Mouse (Mus musculus): ENCODE measurements at regions not wholly inside any gene's neighbourhood (a gene's known extent, or its start where the extent isn't known, plus 50 kb on each side); places are given as distances from the start of the nearest gene placed in this dataset.

DNA sequence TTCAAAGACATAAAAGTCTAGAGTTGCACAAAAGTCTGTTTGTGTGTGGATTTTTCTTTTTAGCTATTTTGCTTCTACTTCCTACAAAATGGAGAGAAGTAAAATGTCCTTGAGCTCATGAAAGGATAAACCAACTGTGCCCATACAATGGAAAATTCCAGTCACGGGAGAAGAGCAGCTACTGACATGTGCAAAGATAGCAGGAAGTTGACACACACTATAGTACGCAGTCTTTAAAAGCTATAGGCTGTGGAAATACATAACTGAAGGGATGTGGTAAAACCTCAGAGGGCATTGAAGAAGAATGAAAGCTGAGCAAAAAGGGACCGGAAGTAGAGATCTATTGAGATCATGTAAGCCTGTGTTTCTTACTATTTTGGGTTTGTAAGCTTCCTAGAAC is 735.1 kb downstream of the Kcnj2 start:
- Histone ChIP-seq H3K9me3 (replicated peaks) (no peaks in the 10 kb centered on the region), H3K27ac (replicated peaks) (no peak overlapping the region), H3K9ac (replicated peaks) (no peak overlapping the region), H3K4me2 (no peak overlapping the region), H3K27me3 (replicated peaks) (no peaks in the 10 kb centered on the region), H3K4me3 (replicated peaks) (no peak overlapping the region), H3K36me3 (no peaks in the 10 kb centered on the region), H3K4me1 (no peaks in the 10 kb centered on the region)
- no peak for ATAC-seq (ENCODE audit: low FRiP score)
- 82% methylated on average over 3 of the region's 3 CpGs for WGBS

DNA sequence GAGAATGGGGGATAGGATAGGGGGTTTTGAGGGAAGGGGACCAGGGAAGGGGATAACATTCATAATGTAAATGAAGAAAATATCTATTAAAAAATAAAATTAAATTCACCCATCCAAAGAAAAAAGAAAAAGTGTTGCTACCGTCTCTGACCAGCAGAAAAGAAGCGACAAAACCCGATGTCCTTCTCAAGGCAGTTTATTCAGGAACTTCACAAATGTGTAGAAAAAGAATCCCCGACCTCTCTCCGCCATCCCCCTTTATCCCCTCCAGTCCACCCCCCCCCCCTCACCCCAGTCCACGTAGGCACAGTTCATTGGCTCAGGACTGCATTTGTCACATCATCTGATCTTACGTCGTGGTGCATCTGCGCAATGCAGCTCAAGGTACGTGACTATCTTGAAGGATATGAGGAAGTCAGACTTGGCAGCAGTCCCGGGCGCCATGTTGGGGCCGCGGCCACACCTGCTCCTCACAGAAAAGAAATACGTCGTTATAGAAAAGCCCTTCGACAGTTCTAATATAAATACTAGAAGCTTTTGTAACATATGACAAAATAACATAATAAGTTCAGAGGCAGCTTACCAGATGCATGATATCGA is 750.3 kb downstream of the Kcnj2 start:
- no peak overlapping the region for H3K27ac ChIP-seq (replicated peaks)
- 90% methylated on average over 18 of the region's 18 CpGs for WGBS
- H3K4me1 ChIP-seq = peaks cover 14% of the 10 kb centered on the region
- no peak overlapping the region for H3K4me3 ChIP-seq (replicated peaks)
- no peaks in the 10 kb centered on the region for H3K9me3 ChIP-seq (replicated peaks)
- no peak overlapping the region for H3K4me2 ChIP-seq
- H3K9ac ChIP-seq (replicated peaks) = no peak overlapping the region
- no peak for ATAC-seq (ENCODE audit: low FRiP score)
- no peaks in the 10 kb centered on the region for H3K36me3 ChIP-seq
- H3K27me3 ChIP-seq (replicated peaks) = no peaks in the 10 kb centered on the region

DNA sequence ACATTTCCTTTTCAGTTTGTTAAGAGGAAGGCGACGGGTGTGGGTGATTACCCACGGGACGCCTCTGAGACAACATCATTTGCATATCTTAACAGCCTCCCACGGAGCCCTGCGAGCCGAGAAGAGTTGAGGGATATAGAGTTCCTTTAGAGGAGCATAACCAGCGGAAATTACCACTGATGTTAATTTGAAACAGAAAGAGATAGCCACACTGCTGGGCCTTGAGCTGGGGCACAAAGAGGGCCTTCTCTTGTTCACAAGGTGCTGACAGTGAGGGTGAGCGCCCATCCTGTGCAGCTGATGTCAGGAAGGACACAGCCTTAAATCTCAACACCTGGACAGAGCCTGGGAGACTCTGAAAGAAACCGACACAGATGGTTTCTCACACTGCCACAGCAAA is 752.2 kb downstream of the Kcnj2 start:
- H3K9me3 ChIP-seq (replicated peaks) = no peaks in the 10 kb centered on the region
- no peak overlapping the region for H3K4me3 ChIP-seq (replicated peaks)
- H3K4me2 ChIP-seq = peak overlapping the region; percentile 13; the same call in 1 of the 2 replicates
- 6% methylated on average over 10 of the region's 10 CpGs for WGBS
- H3K27me3 ChIP-seq (replicated peaks) = no peaks in the 10 kb centered on the region
- ATAC-seq (ENCODE audit: low FRiP score) = no peak; the same call in 1 of the 2 replicates
- peaks cover 10% of the 10 kb centered on the region for H3K4me1 ChIP-seq
- no peaks in the 10 kb centered on the region for H3K36me3 ChIP-seq
- H3K27ac ChIP-seq (replicated peaks) = peak overlapping the region; percentile 63; the same call in 1 of the 2 replicates
- H3K9ac ChIP-seq (replicated peaks) = no peak overlapping the region

DNA sequence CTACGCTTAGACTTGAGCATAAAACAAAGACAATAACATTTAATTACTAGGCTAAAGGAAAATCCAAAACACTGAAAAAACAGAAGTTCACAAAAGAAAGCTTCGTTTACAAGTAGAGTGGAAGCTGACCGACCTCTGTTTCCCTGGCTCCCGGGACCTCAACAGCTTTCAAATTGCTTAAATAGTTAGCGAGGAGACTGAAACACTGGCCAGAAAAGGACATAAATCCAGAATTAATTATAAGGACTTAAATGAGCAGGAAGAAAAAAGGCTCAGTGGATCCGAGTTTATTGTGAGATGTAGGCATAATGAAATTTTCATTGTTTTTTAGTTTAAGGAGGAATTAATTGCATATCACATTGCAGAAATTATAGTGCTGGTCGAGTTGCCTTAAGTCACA is 754.4 kb downstream of the Kcnj2 start:
- Histone ChIP-seq H3K4me2 (no peak overlapping the region), H3K4me1 (peaks cover 10% of the 10 kb centered on the region), H3K9me3 (replicated peaks) (no peaks in the 10 kb centered on the region), H3K36me3 (no peaks in the 10 kb centered on the region), H3K4me3 (replicated peaks) (no peak overlapping the region), H3K27ac (replicated peaks) (no peak overlapping the region), H3K27me3 (replicated peaks) (no peaks in the 10 kb centered on the region), H3K9ac (replicated peaks) (no peak overlapping the region)
- no peak for ATAC-seq (ENCODE audit: low FRiP score)
- WGBS = 20% methylated on average over 7 of the region's 7 CpGs

DNA sequence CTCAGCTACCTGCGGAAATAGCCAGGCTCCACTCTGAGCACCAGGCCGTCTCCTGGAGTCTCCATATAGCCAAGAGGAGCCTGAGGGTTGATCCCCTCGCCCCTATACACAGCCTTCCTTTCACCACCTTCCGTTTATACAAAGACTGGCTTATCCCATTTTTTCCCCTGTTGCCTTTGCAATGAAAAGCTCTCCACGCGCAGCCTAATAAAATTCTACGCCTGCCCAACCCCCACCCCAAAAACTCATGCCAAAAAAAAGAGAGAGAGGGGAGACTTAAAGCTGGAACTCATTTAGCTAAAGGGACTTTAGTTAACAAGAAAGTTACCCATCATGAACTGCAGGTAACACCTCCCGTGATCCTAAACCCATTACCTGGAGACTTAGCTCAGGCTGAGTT is 762.5 kb downstream of the Kcnj2 start:
- 70% methylated on average over 8 of the region's 8 CpGs for WGBS
- no peak for ATAC-seq (ENCODE audit: low FRiP score)
- no peak overlapping the region for H3K4me2 ChIP-seq

DNA sequence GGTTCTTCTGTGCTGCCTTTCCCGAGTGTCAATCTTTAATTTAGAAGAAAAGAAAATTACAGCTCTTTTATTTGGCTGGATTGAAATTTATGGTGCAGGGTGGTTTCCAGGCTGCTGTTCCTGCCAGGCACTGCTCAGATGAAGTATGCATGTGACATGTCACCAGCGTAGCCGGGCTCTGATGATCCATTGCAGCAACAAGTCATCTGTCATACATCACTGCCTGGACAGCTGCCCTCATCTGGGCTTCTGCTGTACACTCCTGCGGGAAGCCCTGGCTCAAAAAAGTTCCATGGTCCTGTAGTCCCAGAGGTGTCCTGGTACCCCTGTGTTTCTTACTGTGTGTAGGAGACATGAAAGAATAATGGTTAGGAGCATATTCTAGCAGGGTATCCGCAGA is 773.0 kb downstream of the Kcnj2 start:
- WGBS = 57% methylated on average over 5 of the region's 5 CpGs
- Histone ChIP-seq H3K9me3 (replicated peaks) (no peaks in the 10 kb centered on the region), H3K4me3 (replicated peaks) (no peak overlapping the region), H3K9ac (replicated peaks) (no peak overlapping the region), H3K4me2 (no peak overlapping the region), H3K36me3 (no peaks in the 10 kb centered on the region), H3K27ac (replicated peaks) (no peak overlapping the region), H3K27me3 (replicated peaks) (peaks cover 22% of the 10 kb centered on the region), H3K4me1 (peaks cover 7% of the 10 kb centered on the region)
- no peak for ATAC-seq (ENCODE audit: low FRiP score)

More for the DNA sequence above, 762.5 kb downstream of the Kcnj2 start:
- H3K36me3 ChIP-seq = no peaks in the 10 kb centered on the region
- H3K9me3 ChIP-seq (replicated peaks) = no peaks in the 10 kb centered on the region
- H3K27me3 ChIP-seq (replicated peaks) = 0 out of 2 replicates have a peak, but pooled peaks cover 3% of the 10 kb centered on the region
- H3K4me3 ChIP-seq (replicated peaks) = no peak overlapping the region
- H3K9ac ChIP-seq (replicated peaks) = no peak overlapping the region
- H3K27ac ChIP-seq (replicated peaks) = no peak overlapping the region
- H3K4me1 ChIP-seq = no peaks in the 10 kb centered on the region

DNA sequence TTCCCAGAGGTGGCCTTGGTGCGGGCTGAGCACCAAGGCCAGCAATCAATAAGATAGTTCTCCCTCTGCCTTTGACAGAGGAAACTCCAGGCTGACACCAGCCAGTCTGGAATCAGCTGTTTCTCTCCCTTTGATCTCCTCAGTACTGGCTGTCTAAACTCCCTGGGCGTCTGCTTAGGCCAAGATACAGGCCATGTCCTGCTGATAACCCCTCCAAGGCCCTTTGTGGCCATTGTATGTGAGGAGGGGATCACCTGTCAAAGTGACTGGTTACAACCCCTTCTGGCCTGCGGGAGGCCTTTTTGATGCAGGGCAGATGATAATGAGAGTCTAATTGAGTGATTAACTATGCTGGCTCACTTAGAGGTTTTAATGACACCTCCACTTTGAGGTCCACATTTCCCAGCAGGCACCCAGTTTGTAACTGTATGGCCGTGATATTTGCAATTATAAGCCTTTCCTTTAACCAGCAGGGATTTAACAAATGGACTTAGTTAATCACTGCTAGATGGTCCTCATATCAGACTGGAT is 777.8 kb downstream of the Kcnj2 start:
- no peak overlapping the region for H3K27ac ChIP-seq (replicated peaks)
- no peak for ATAC-seq (ENCODE audit: low FRiP score)
- no peak overlapping the region for H3K4me3 ChIP-seq (replicated peaks)
- H3K9ac ChIP-seq (replicated peaks) = no peak overlapping the region
- H3K36me3 ChIP-seq = no peaks in the 10 kb centered on the region
- no peaks in the 10 kb centered on the region for H3K9me3 ChIP-seq (replicated peaks)
- WGBS = 13% methylated on average over 4 of the region's 4 CpGs
- H3K27me3 ChIP-seq (replicated peaks) = peaks cover 9% of the 10 kb centered on the region
- H3K4me2 ChIP-seq = no peak overlapping the region
- peaks cover 18% of the 10 kb centered on the region for H3K4me1 ChIP-seq

DNA sequence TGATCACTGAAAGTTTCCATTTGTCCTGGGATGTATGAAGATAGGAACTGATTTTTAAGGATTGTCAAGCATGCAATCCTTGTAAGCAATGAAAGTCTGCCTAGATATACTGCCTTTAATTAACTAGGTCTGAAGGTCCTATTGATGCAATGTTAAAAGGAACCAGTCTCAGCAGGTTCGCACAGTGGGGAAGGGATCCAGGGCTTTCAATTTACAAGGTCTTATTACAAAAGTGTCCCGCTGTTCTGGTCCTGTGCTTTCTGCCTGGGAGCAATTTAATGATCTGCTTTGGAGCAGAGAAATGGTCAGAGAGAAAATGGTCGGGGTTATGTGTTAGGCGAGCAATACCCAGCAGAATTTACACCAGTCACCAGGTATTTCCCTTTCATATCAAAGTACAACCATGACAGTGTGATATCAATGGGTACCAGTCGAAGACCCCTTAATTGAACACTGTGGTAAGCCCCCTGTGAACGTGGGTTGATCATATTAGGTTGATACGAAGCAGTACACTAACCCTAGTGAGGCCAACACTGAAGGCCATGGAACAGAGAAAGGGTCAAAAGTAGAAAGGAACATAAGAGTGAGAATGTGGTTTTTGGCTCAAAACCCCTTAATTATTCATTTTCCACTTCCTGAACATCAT is 778.5 kb downstream of the Kcnj2 start:
- no peak overlapping the region for H3K4me3 ChIP-seq (replicated peaks)
- H3K4me1 ChIP-seq = peaks cover 18% of the 10 kb centered on the region
- no peak overlapping the region for H3K27ac ChIP-seq (replicated peaks)
- H3K36me3 ChIP-seq = no peaks in the 10 kb centered on the region
- peak; percentile 63; the same call in 1 of the 2 replicates for ATAC-seq (ENCODE audit: low FRiP score)
- no peaks in the 10 kb centered on the region for H3K9me3 ChIP-seq (replicated peaks)
- H3K9ac ChIP-seq (replicated peaks) = no peak overlapping the region
- 15% methylated on average over 7 of the region's 7 CpGs for WGBS
- H3K27me3 ChIP-seq (replicated peaks) = peaks cover 3% of the 10 kb centered on the region; the same call in 1 of the 2 replicates
- H3K4me2 ChIP-seq = no peak overlapping the region

DNA sequence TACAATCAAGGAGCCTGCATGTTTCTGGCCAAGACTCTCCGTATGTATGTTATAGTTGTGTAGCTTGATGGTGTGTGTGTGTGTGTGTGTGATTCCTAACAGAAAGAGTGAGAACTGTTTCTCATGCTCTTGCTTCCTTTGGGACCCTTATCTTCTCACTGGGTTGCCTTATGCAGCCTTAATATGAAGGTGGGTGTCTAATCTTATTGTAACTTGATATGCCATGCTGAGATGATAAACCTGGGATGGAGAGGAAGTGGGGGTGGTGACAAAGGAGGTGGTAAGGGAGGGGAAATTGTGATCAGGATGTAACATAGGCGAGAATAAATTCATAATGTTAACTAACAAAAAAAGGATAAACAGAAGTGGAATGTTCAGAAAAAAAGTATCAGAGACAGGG is 791.3 kb downstream of the Kcnj2 start:
- H3K9me3 ChIP-seq (replicated peaks) = no peaks in the 10 kb centered on the region
- H3K27ac ChIP-seq (replicated peaks) = no peak overlapping the region
- no peak overlapping the region for H3K9ac ChIP-seq (replicated peaks)
- no peak overlapping the region for H3K4me3 ChIP-seq (replicated peaks)
- no peaks in the 10 kb centered on the region for H3K36me3 ChIP-seq
- no peak overlapping the region for H3K4me2 ChIP-seq
- no peaks in the 10 kb centered on the region for H3K27me3 ChIP-seq (replicated peaks)
- 85% methylated on average over 2 of the region's 2 CpGs for WGBS
- no peaks in the 10 kb centered on the region for H3K4me1 ChIP-seq
- ATAC-seq (ENCODE audit: low FRiP score) = no peak

DNA sequence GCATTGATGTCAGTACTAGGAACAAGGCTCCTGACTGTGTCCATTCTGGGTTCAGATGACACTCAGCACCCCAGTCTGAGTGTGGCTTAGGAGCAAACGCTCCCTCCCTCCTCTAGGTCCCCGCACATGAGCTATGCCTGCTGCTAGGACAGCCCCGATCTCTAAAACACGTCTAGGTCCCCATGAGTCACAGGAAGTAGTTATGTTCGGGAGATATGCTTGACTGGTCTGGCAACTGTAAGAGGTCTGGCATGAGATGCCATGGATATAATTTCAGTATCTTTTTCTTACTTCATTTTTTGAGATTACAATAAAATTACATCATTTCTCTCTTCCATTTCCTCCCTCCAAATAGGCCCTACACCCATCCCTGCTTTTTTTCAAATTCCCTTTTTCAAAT is 792.1 kb downstream of the Kcnj2 start:
- no peak for ATAC-seq (ENCODE audit: low FRiP score)
- H3K27me3 ChIP-seq (replicated peaks) = no peaks in the 10 kb centered on the region
- H3K27ac ChIP-seq (replicated peaks) = no peak overlapping the region
- H3K36me3 ChIP-seq = no peaks in the 10 kb centered on the region
- no peaks in the 10 kb centered on the region for H3K4me1 ChIP-seq
- no peaks in the 10 kb centered on the region for H3K9me3 ChIP-seq (replicated peaks)
- WGBS = 87% methylated on average over 5 of the region's 5 CpGs
- no peak overlapping the region for H3K9ac ChIP-seq (replicated peaks)
- no peak overlapping the region for H3K4me3 ChIP-seq (replicated peaks)
- H3K4me2 ChIP-seq = no peak overlapping the region

DNA sequence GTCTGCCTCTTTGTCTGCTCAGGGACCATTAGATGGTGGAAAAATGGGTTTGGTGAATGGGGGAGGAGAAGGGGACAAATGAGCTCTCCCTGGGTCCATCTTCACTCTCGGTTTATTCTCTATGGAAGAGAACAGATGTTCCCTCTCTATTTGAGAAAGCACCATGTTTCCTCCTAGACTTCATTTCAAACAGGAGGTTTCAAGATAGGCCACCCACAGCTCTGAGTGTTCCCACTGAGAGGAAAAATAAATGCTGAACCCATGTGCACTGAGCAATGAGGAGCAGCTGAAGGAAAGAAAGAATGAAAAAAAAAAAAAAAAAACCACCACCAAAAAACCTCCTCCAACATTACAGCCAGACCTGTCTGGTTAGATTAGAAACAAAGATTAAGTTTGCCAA is 799.2 kb downstream of the Kcnj2 start:
- Histone ChIP-seq H3K9ac (replicated peaks) (no peak overlapping the region), H3K4me2 (no peak overlapping the region), H3K4me1 (0 out of 2 replicates have a peak, but pooled peaks cover 2% of the 10 kb centered on the region), H3K36me3 (no peaks in the 10 kb centered on the region), H3K9me3 (replicated peaks) (no peaks in the 10 kb centered on the region), H3K27me3 (replicated peaks) (no peaks in the 10 kb centered on the region), H3K4me3 (replicated peaks) (no peak overlapping the region), H3K27ac (replicated peaks) (no peak overlapping the region)
- WGBS = 9% methylated on average over 1 of the region's 1 CpGs
- no peak for ATAC-seq (ENCODE audit: low FRiP score)

DNA sequence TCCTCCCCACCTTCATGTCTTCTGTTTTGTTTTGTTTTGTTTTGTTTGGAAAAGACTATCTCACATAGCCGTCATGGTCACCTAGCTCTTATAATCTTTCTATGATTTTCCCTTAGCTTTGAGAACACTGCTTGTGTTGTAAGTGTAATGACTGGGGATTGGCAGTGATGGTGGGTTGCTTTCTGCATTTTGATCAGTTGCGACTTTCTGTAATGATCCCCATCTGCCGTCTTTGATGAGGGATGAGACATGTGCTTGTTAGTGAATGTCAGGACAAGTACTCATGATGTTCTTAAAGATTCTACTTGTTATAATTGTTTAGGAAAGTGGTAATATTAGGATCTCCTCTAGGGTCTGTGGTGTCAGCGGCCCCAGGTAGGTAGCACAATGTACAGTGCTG is 809.4 kb downstream of the Kcnj2 start:
- Histone ChIP-seq H3K4me1 (no peaks in the 10 kb centered on the region), H3K9me3 (replicated peaks) (no peaks in the 10 kb centered on the region), H3K4me3 (replicated peaks) (no peak overlapping the region), H3K27me3 (replicated peaks) (no peaks in the 10 kb centered on the region), H3K36me3 (no peaks in the 10 kb centered on the region), H3K4me2 (no peak overlapping the region), H3K27ac (replicated peaks) (no peak overlapping the region), H3K9ac (replicated peaks) (no peak overlapping the region)
- ATAC-seq (ENCODE audit: low FRiP score) = no peak
- WGBS = 94% methylated on average over 4 of the region's 4 CpGs

All from neural tube, embryonic 15.5 days (tissue).